Mouse (Mus musculus) MEL (cell line): ENCODE results near the gene Mrpl3. TPM values are rescaled to one million over a fixed set of nuclear protein-coding genes. Genes with fewer than 3 reads are reported as not detected.

ENCODE experiments used
- DNase-seq: peaks from one replicate; pipeline ENCODE4 v3.0.0; 2011; ENCODE audit warnings: low read depth, low spot score
- H3K27ac ChIP-seq: 2 replicates; pipeline ENCODE4 v1.5.1; 2012; ENCODE audit warnings: low read depth, mild to moderate bottlenecking, control low read depth, low read length, moderate library complexity; ENCODE audit not compliant: control insufficient read depth
- H3K27me3 ChIP-seq, 2 experiments: fragments of 150-350 bp in 1 of 2; sonication (generic) in 1 of 2; 2 replicates each; pipeline ENCODE4 v1.6.1; 2012; ENCODE audit warnings: low read length in 2 of 2, mild to moderate bottlenecking in 2 of 2, improper control_type of control experiment in 1 of 2, moderate library complexity in 1 of 2; ENCODE audit not compliant: insufficient read depth in 2 of 2, control insufficient read depth in 1 of 2
- H3K36me3 ChIP-seq, 2 experiments: 2 replicates each; pipeline ENCODE4 v1.6.1; 2012 to 2014; ENCODE audit warnings: low read length in 2 of 2, improper control_type of control experiment in 1 of 2, inconsistent platforms in 1 of 2, mild to moderate bottlenecking in 1 of 2; ENCODE audit not compliant: insufficient read depth in 2 of 2, control insufficient read depth in 1 of 2
- H3K4me1 ChIP-seq, 2 experiments: fragments of 150-350 bp in 1 of 2; sonication (generic) in 1 of 2; 2 replicates each; pipeline ENCODE4 v1.6.1; 2012; ENCODE audit warnings: low read length in 2 of 2, improper control_type of control experiment in 1 of 2, mild to moderate bottlenecking in 1 of 2; ENCODE audit not compliant: insufficient read depth in 2 of 2, control insufficient read depth in 1 of 2
- H3K4me3 ChIP-seq, 2 experiments: fragments of 150-350 bp in 1 of 2; sonication (generic) in 1 of 2; 2 replicates each; pipeline ENCODE4 v1.5.1; 2012; ENCODE audit warnings: low read depth in 2 of 2, low read length in 2 of 2, mild to moderate bottlenecking in 2 of 2, moderate library complexity in 2 of 2, control low read depth in 1 of 2, improper control_type of control experiment in 1 of 2; ENCODE audit not compliant: control insufficient read depth in 1 of 2, insufficient read depth in 1 of 2
- H3K79me2 ChIP-seq: 2 replicates; pipeline ENCODE4 v1.6.1; 2012; ENCODE audit warnings: mild to moderate bottlenecking, low read length, moderate library complexity; ENCODE audit not compliant: control insufficient read depth, poor library complexity, insufficient read depth
- H3K9ac ChIP-seq: 2 replicates; pipeline ENCODE4 v1.6.1; 2012; ENCODE audit warnings: low read depth, mild to moderate bottlenecking, control low read depth, low read length, moderate library complexity; ENCODE audit not compliant: control insufficient read depth, poor library complexity, severe bottlenecking
- H3K9me3 ChIP-seq: fragments of 150-350 bp; sonication (generic); replicated peaks from 2 replicates; pipeline ENCODE4 v1.6.1; 2012; ENCODE audit warnings: mild to moderate bottlenecking, low read length, improper control_type of control experiment, moderate library complexity; ENCODE audit not compliant: insufficient read depth
- BHLHE40 ChIP-seq: IDR thresholded peaks from 2 replicates; pipeline ENCODE4 v1.6.1; 2012; ENCODE audit warnings: low read depth, mild to moderate bottlenecking, inconsistent platforms, low read length, improper control_type of control experiment, borderline replicate concordance
- CTCF ChIP-seq, 3 experiments: IDR thresholded peaks in 2 of 3; conservative IDR thresholded peaks in 1 of 3; 2 replicates each; pipeline ENCODE4 v1.5.1; 2011 to 2012; ENCODE audit warnings: low read length in 3 of 3, low read depth in 2 of 3, mild to moderate bottlenecking in 2 of 3, improper control_type of control experiment in 1 of 3, inconsistent platforms in 1 of 3, mixed read lengths in 1 of 3, moderate library complexity in 1 of 3; ENCODE audit not compliant: control insufficient read depth in 1 of 3, insufficient read depth in 1 of 3, poor library complexity in 1 of 3, severe bottlenecking in 1 of 3
- ELF1 ChIP-seq: IDR thresholded peaks from 2 replicates; pipeline ENCODE4 v1.6.1; 2014; ENCODE audit warnings: low read depth, mild to moderate bottlenecking, inconsistent platforms, low read length, improper control_type of control experiment, moderate library complexity
- EP300 ChIP-seq, 2 experiments: IDR thresholded peaks; 2 replicates each; pipeline ENCODE4 v1.6.1; 2011; ENCODE audit warnings: improper control_type of control experiment in 2 of 2, low read length in 2 of 2, low read depth in 1 of 2, mild to moderate bottlenecking in 1 of 2
- ETS1 ChIP-seq: IDR thresholded peaks from 2 replicates; pipeline ENCODE4 v1.6.1; 2012; ENCODE audit warnings: low read depth, mild to moderate bottlenecking, inconsistent platforms, low read length, improper control_type of control experiment, moderate library complexity
- KAT2A ChIP-seq: conservative IDR thresholded peaks from 2 replicates; pipeline ENCODE4 v1.6.1; 2012; ENCODE audit warnings: low read depth, low read length, improper control_type of control experiment, inconsistent platforms
- MAX ChIP-seq: IDR thresholded peaks from 2 replicates; pipeline ENCODE4 v1.6.1; 2011; ENCODE audit warnings: low read length, improper control_type of control experiment
- MAZ ChIP-seq: IDR thresholded peaks from 2 replicates; pipeline ENCODE4 v1.6.1; 2012; ENCODE audit warnings: low read depth, mild to moderate bottlenecking, inconsistent platforms, low read length, improper control_type of control experiment
- MXI1 ChIP-seq: IDR thresholded peaks from 2 replicates; pipeline ENCODE4 v1.6.1; 2011; ENCODE audit warnings: mild to moderate bottlenecking, low read depth, low read length, improper control_type of control experiment
- MYB ChIP-seq: IDR thresholded peaks from 2 replicates; pipeline ENCODE4 v1.6.1; 2011; ENCODE audit warnings: mild to moderate bottlenecking, low read depth, low read length, improper control_type of control experiment
- MYC ChIP-seq: IDR thresholded peaks from 2 replicates; pipeline ENCODE4 v1.6.1; 2011; ENCODE audit warnings: low read depth, mild to moderate bottlenecking, low read length, improper control_type of control experiment, moderate library complexity
- NELFE ChIP-seq: IDR thresholded peaks from 2 replicates; pipeline ENCODE4 v1.6.1; 2011; ENCODE audit warnings: low read depth, low read length, improper control_type of control experiment
- RAD21 ChIP-seq: IDR thresholded peaks from 2 replicates; pipeline ENCODE4 v1.6.1; 2011; ENCODE audit warnings: mild to moderate bottlenecking, low read depth, low read length, improper control_type of control experiment
- SIN3A ChIP-seq: IDR thresholded peaks from 2 replicates; pipeline ENCODE4 v1.6.1; 2012; ENCODE audit warnings: low read length, improper control_type of control experiment, inconsistent platforms
- TCF12 ChIP-seq: IDR thresholded peaks from 2 replicates; pipeline ENCODE4 v1.6.1; 2014; ENCODE audit warnings: low read depth, mild to moderate bottlenecking, inconsistent platforms, low read length, improper control_type of control experiment, moderate library complexity
- USF1 ChIP-seq: IDR thresholded peaks from 2 replicates; pipeline ENCODE4 v1.6.1; 2014; ENCODE audit warnings: low read depth, mild to moderate bottlenecking, inconsistent platforms, low read length, improper control_type of control experiment, moderate library complexity
- USF2 ChIP-seq, 2 experiments: IDR thresholded peaks; 2 replicates each; pipeline ENCODE4 v1.6.1; 2011 to 2012; ENCODE audit warnings: improper control_type of control experiment in 2 of 2, low read length in 2 of 2, borderline replicate concordance in 1 of 2, inconsistent platforms in 1 of 2, low read depth in 1 of 2, mild to moderate bottlenecking in 1 of 2; ENCODE audit not compliant: insufficient read depth in 1 of 2
- polyA plus RNA-seq, 2 experiments: library from polyadenylated mRNA; stranded (reverse) in 1 of 2; unstranded in 1 of 2; fragments of >175 nt in 1 of 2; fragments of >200 nt in 1 of 2; gene quantifications; 2 replicates each; pipeline versions ENCODE4 v1.2.1 to v1.2.4; 2012; ENCODE audit warnings: low replicate concordance in 2 of 2, low read depth in 1 of 2; ENCODE audit not compliant: insufficient read length in 2 of 2, insufficient read depth in 1 of 2, missing spikeins in 1 of 2
- total RNA-seq: library from RNA; depleted of rRNA; stranded (reverse); fragments of 300-350 nt; gene quantifications from 2 replicates; pipeline ENCODE4 v1.2.3, GENCODE M21; 2012

Mrpl3 gene
- total and polyA plus RNA-seq, 3 experiments, result 177 to 209 TPM; not detected in 1

DNA sequence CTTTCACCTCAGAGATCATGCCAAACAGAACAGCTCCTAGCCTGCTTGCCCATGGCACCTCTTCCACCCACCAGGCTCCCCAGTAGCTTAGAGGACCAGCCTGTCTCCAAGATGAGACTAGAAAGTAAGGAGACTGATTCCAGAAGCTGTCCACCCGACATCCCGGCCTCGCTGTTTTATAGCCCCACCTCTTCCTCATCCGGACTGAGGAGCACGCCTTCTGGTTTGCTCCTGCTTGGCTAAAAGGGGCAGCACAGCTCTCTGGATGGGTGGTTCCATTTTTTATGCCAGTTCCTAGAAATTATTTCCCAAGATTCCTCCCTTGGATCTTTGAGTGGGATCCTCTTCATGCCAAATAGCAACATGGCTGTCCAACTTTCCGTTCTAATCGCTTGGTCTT is 19.4 kb upstream of the Mrpl3 start:
- Histone ChIP-seq H3K9ac (no peak overlapping the region), H3K27me3 (no peaks in the 10 kb centered on the region), H3K9me3 (no peaks in the 10 kb centered on the region), H3K79me2 (no peaks in the 10 kb centered on the region), H3K36me3 (no peaks in the 10 kb centered on the region), H3K4me1 (peaks cover 0 to 13% of the 10 kb centered on the region in 2 experiments; a peak in 3 of 4 replicates), H3K27ac (no peak overlapping the region), H3K4me3 (no peak overlapping the region)
- DNase-seq, result no peak
- no peak for TF ChIP-seq CTCF (IDR thresholded peaks at IDR 0.05 in 2 of 3, conservative IDR thresholded peaks at IDR 0.05 in 1 of 3; ENCODE audit: control insufficient read depth in 1 of 3, insufficient read depth in 1 of 3, low read depth in 2 of 3, low read length in 3 of 3, poor library complexity in 1 of 3, severe bottlenecking in 1 of 3)

- H3K4me1 ChIP-seq, result peaks cover 0 to 13% of the 10 kb centered on the region in 2 experiments; a peak in 3 of 4 replicates
- no peak for TF ChIP-seq RAD21
- no peak for TF ChIP-seq KAT2A
- peak; percentile 62; the same call in 1 of the 2 replicates for TF ChIP-seq MYC
- TF ChIP-seq NELFE, result 0 out of 2 replicates have a peak, but pooled peaks have one; percentile 20
- peak; percentile 72 for TF ChIP-seq SIN3A
- peak; percentile 36 to 65; a peak in 3 of 4 replicates for TF ChIP-seq EP300 (IDR thresholded peaks at IDR 0.05; ENCODE audit: low read depth in 1 of 2, low read length in 2 of 2)
- peak; percentile 89 for TF ChIP-seq MAX
- peak; percentile 88 for TF ChIP-seq MXI1
- TF ChIP-seq USF2 (IDR thresholded peaks at IDR 0.05; ENCODE audit: borderline replicate concordance in 1 of 2, insufficient read depth in 1 of 2, low read depth in 1 of 2, low read length in 2 of 2), result peak in 1 of 2 experiments; percentile 63; a peak in 1 of 4 replicates
- TF ChIP-seq ELF1, result no peak
- TF ChIP-seq ETS1, result peak; percentile 82
- TF ChIP-seq MAZ, result no peak
- TF ChIP-seq USF1, result peak; percentile 91
- TF ChIP-seq BHLHE40, result peak; percentile 85
- TF ChIP-seq TCF12, result peak; percentile 39; the same call in 1 of the 2 replicates
- TF ChIP-seq MYB, result peak; percentile 81
- H3K79me2 ChIP-seq, result no peaks in the 10 kb centered on the region
- no peaks in the 10 kb centered on the region for H3K36me3 ChIP-seq
- no peak overlapping the region for H3K27ac ChIP-seq
- peak overlapping the region in 1 of 2 experiments; percentile 15; a peak in 1 of 4 replicates for H3K4me3 ChIP-seq
- no peaks in the 10 kb centered on the region for H3K27me3 ChIP-seq
- no peaks in the 10 kb centered on the region for H3K9me3 ChIP-seq
- H3K9ac ChIP-seq, result no peak overlapping the region
- peak; percentile 55 for DNase-seq
Measured at GRCm38 (mm10) chr9:105037847-105038246, 15.2 kb upstream of the Mrpl3 start.
